Mouse (Mus musculus) neutrophil, adult 59 days (primary cell): ENCODE measurements around the gene Pole4. TPM values are rescaled to one million over a fixed set of nuclear protein-coding genes. Genes with fewer than 3 reads are reported as not detected.

ENCODE experiments used
- total RNA-seq, 2 experiments: library from RNA; stranded (reverse); gene quantifications; 1 replicate in 1 of 2; 2 replicates in 1 of 2; pipeline ENCODE4 v1.2.4; 2023

Pole4 gene
- total RNA-seq, result 10 to 100 TPM; 21.5 to 22.8 TPM

GRCm38 (mm10) chr6:82705221-82705620 lies at the start of gene Pole4:
Gene Pole4, minus strand, starts transcription at chr6:82705365.

Other genes starting within 250 kb of the Pole4 start
- gene Hk2, start 69.1 kb upstream of the Pole4 start, total RNA-seq, result 10 to 100 TPM; 80.8 to 86.1 TPM
- gene Sema4f, start 234.4 kb upstream of the Pole4 start, total RNA-seq, result 10 to 100 TPM; 26.6 to 30.3 TPM
- 1 to 10 TPM; 2.8 to 3.6 TPM for gene M1ap, start 241.5 kb upstream of the Pole4 start, total RNA-seq